Mouse (Mus musculus): Measurements from ENCODE around the gene Foxo3.

The Foxo3 gene

DNA sequence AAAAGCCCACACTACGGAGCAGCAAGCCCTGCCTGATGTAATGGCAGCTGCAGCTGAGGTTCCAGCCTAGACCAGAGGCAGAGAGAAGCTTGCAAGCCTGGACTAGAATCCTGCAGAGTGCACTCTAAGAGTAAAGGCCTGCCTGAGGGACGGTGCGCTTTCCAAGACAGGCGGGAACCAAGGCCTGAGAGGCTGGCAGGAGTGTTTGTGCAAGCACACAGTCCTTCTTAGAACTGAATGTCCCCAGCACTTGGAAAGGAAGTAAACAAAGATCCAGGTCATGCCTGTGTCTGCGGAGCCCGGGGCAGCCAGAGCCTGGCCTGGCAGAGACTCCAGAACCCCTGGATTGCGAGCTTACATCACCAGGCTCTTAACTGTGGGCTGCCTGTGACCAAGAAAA, 25.4 kb downstream of the Foxo3 start:
- peak; percentile 90 for DNase-seq (ENCODE audit: low read depth, low spot score)

- DNase-seq (ENCODE audit: low read depth, low spot score) = no peak
These were observed 26.6 kb downstream of the Foxo3 start for GRCm38 (mm10) chr10:42249965-42250364.

DNA sequence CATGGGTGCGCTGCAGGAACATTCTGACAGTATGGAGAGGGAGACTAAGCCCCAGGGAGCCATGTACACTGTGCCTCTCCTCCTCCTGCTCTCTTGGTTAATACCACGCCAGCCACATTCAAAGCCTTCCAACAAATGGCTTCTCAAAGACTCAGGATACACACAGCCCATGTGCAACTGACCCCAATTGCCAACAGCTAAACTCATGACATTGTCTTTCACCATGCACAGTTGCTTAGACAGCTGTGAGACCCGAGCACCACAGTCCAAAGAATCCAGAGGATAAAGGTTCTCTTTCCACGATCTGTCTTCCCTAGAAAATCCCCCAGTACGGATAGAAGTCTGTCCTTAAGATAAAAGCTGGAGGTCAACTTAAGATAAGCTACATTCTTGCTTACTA, 27.9 kb downstream of the Foxo3 start:
- no peak for DNase-seq (ENCODE audit: low read depth, low spot score)

- DNase-seq (ENCODE audit: low read depth, low spot score) = no peak
These were observed 28.4 kb downstream of the Foxo3 start for GRCm38 (mm10) chr10:42248156-42248555.

GRCm38 (mm10) chr10:42247125-42247816, 29.3 kb downstream of the Foxo3 start:
- no peak for DNase-seq (ENCODE audit: low read depth, low spot score)

- no peak for DNase-seq (ENCODE audit: low read depth, low spot score)
These were observed 30.1 kb downstream of the Foxo3 start for GRCm38 (mm10) chr10:42246483-42246882.

- DNase-seq (ENCODE audit: low read depth, low spot score) = no peak
These were observed 30.9 kb downstream of the Foxo3 start for GRCm38 (mm10) chr10:42245636-42246035.

GRCm38 (mm10) chr10:42245256-42245601, 31.3 kb downstream of the Foxo3 start:
- DNase-seq (ENCODE audit: low read depth, low spot score) = no peak

DNA sequence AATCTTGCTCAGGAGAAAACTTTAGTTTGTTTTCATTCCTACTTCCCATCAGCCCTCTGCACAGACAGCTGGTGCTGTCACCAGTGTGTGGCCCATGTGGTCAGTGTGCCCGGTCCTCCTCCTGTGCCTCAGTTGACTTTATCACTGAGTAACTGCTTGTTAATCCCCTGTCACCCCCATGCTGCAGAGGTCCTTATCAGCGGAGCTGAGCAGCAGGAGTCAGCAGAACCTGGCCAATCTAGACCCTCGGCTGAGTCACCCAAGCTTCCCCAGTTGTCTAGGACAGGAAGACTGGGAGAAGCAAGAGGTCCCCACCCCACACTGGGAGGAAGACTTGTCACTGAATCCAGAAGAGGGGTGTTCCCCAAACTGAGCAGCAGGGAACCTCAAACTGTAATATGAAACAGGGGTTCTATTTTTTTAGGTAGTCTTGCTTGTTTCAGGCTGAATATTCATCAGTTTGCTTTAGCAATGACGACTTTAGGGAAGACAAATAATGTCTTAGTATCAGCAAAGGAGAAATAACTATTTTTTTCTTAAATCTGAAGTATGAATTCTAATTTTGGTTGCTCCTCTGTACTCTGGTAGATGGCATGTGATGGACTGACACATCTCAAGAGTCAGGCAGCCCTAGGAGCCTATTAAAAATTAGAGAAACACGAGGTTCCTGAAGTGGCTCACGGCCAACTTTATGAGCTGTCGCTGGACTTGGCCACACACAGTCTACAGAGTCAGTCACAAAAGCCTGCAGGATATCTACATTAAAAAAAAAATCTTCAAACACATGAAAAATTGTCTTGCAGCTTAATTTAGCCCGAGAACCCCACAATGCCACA, 31.9 kb downstream of the Foxo3 start:
- no peak for DNase-seq (ENCODE audit: low read depth, low spot score)

DNA sequence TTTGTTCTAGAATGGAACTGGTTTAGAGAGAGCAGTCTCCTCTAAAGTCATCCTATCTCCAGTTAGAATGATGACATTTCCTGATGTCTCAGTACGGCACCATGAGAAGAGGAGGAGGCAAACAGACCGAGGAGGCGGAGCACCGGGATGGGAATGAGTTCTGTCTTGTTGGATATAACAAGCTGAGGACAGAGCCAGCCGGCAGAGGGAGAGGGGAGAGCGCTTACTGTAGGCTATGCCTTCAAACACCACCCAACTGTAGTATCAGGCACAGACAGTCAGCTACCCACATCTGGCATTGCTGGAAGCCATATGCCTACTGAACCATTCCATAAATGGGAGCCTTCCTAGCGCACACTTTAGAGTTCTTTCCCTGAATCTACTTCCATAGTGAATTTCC, 32.6 kb downstream of the Foxo3 start:
- DNase-seq (ENCODE audit: low read depth, low spot score) = no peak

DNA sequence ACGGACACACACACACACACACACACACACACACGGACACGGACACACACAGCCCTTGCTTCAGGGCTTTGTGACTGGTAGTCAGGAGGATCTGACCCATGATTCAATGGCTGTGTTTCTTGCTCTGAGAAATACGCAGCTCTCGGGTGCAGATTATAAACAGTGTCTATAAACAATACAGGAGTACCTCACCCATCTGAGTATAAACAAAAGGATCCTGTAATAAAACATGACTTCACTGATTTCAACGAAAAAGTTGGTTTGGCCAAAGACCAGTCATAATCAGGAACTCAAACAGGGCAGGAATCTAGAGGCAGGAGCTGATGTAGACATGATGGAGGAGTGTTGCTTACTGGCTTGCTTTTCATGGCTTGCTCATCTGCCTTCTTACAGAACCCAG, 34.1 kb downstream of the Foxo3 start:
- no peak for DNase-seq (ENCODE audit: low read depth, low spot score)

DNA sequence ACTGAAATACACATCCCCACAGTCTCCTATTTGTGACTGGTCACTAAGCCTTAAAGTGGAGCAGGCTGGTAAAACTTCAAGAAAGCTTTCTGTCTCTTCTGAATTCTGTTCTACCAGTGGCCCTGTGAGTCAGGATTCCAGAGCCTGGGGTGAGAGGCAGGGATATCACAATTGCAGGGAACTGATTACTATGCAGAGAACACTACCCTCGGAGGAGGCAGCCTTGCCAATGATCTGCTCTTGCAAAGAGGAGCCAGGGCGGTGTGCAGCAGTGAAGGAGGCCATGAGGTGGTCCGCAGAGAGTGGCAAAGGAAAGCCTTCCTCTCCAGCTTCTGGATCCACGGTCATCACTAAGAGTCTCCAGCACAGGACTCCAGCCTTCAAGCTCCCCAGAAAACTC, 34.8 kb downstream of the Foxo3 start:
- DNase-seq (ENCODE audit: low read depth, low spot score) = no peak

DNA sequence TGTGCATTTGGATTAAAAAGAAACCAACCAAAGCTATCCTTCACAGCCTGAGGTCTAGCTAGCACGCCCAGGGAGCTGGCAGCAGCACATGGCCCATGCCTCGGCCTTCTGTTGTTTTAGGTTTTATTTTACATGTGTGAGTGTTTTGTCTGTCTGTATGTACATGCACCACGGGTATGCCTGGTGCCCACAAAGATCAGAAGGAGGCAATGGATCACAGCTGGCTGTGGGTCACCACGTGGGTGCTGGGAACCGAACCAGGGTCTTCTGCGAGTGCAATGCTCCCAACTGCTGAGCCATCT, 36.8 kb downstream of the Foxo3 start:
- DNase-seq (ENCODE audit: low read depth, low spot score) = no peak

- no peak for DNase-seq (ENCODE audit: low read depth, low spot score)
These were observed 37.4 kb downstream of the Foxo3 start for GRCm38 (mm10) chr10:42238923-42239809.

DNA sequence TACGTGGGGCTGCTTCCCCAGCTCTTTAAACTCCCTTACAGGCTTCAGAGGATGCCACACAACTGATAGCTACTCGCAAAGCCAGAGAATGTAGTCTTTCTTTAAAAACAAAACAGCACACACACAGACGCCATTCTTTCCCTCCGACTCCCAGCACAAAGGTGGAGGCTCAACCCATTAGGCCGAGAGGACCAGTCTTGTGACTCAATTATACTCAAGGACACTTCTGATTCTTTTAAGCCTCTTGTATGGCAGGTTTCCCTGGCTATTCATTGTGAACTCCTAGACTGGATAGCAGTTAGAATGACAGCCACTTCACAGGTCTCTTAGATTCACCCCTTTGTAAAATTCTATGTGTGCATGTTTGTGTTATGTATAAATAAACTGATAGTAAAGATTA, 38.3 kb downstream of the Foxo3 start:
- no peak for DNase-seq (ENCODE audit: low read depth, low spot score)

DNA sequence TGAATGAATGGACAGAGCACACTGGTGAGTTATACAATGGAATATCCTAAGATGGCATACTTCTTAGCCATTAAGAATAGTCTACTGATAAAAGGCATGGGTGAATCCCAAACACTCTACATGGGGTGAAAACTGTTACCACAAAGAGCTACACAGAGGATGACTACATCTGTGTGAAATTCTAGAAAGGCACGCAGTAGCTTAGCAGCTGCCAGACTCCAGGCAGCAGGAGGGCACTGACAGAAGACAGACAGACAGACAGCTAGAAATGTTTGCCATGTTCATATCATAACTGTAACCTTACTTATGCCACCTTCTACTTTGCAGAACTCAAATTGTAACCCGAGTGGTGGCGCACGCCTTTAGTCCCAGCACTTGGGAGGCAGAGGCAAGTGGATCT, 39.0 kb downstream of the Foxo3 start:
- DNase-seq (ENCODE audit: low read depth, low spot score) = no peak

GRCm38 (mm10) chr10:42235321-42235720, 41.2 kb downstream of the Foxo3 start:
- no peak for DNase-seq (ENCODE audit: low read depth, low spot score)

GRCm38 (mm10) chr10:42232977-42233376, 43.6 kb downstream of the Foxo3 start:
- DNase-seq (ENCODE audit: low read depth, low spot score) = no peak

DNA sequence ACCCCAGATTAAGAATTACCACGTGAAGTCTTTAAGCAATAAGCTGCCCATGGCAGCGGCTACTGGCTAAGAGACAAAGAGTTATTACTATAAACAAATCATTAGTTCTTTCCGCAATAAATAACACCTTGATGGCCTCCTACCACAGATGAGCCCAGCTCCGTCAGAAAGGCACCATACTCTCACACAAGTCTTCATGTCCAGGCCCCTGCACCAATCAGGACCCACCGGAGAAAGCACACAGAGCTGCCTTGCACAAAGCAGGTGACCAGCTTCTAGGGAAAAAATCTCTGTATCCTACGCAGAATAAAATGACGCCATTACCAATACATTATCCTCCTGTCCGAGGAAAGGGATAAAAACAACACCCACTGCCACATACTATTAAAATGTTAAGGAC, 44.7 kb downstream of the Foxo3 start:
- no peak for DNase-seq (ENCODE audit: low read depth, low spot score)

- DNase-seq (ENCODE audit: low read depth, low spot score) = no peak
These were observed 45.4 kb downstream of the Foxo3 start for GRCm38 (mm10) chr10:42231100-42231541.

- no peak for DNase-seq (ENCODE audit: low read depth, low spot score)
These were observed 46.0 kb downstream of the Foxo3 start for GRCm38 (mm10) chr10:42230471-42231099.

DNA sequence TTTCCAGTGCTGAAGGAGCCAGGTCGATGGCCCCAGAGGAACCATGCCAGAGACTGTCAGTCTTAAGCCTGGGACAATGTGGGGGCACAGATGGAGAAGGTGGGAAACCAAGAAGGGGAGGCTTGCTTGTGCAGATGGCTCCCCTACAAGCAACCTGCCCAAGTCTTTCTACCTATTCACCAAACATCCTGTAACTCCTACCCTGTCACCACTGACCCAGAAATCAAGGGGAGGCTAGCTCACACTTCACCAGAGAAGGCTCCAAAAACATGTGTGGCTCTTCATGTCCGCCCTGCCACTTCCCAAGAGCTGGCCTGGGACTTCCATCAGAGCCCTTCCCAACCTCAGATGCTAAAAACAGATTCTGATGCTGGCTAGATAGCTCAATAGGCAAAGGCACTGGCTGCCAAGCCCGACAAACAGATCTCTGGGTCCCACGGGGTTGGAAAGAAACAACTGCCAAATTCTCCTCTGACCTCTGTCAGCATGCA, 48.8 kb downstream of the Foxo3 start:
- DNase-seq (ENCODE audit: low read depth, low spot score) = peak; percentile 46
